ENCODE assay signal across 21 mouse cellular contexts in genomic region chr4:72800014-72800786, GRCm38 (mm10). TPM values are rescaled to one million over a fixed set of nuclear protein-coding genes. Genes with fewer than 3 reads are reported as not detected.
A peak's percentile ranks its signal among the peaks of the same experiment; 100 is the strongest.
DNase-seq lines count a peak whose midpoint lies in the region; ATAC-seq and TF ChIP-seq lines count a peak whose summit lies in the region.
"Had no signal": no experiment of that assay in that cellular context is flagged by ENCODE, and none has a peak within 500 bp of the region (broad histone marks: within the 10 kb centered on the region; RNA-seq: fewer than 3 reads in every experiment).

No protein-coding gene starts in this region.

- no peaks in the 10 kb centered on the region for H3K27me3 ChIP-seq in midbrain, embryonic 14.5 days (ENCODE audit: control insufficient read depth, insufficient read depth, low read length)
- no peaks in the 10 kb centered on the region for H3K27me3 ChIP-seq in heart, embryonic 11.5 days (ENCODE audit: control insufficient read depth, insufficient read depth, low read length)
- H3K27me3 ChIP-seq: CH12.LX had no signal

- 63% methylated on average over 2 of the region's 2 CpGs for WGBS in midbrain, embryonic 14.5 days
- WGBS in heart, embryonic 11.5 days (ENCODE audit: insufficient replicate concordance), result 59% methylated on average over 2 of the region's 2 CpGs

- no peak overlapping the region for H3K4me2 ChIP-seq in midbrain, embryonic 14.5 days (ENCODE audit: low read length)
- H3K4me2 ChIP-seq in heart, embryonic 11.5 days, result no peak overlapping the region

- DNase-seq in layer of hippocampus, adult 9-11 months, result peak; percentile 2
- DNase-seq in layer of hippocampus, postnatal 36 days, result no peak
- peak; percentile 82 for DNase-seq in brain, embryonic 14.5 days (ENCODE audit: low read depth)
- peak; percentile 6 for DNase-seq in forelimb bud, embryonic 11.5 days (ENCODE audit: low read depth, low spot score)
- peak; percentile 48 for DNase-seq in midbrain, embryonic 14.5 days
- DNase-seq in spleen, adult 12 weeks (ENCODE audit: low spot score), result no peak
- no peak for DNase-seq in heart, postnatal 25 days (ENCODE audit: low spot score)
- DNase-seq: adrenal gland, postnatal 36 days; cerebellum, postnatal 36 days; heart, adult 2 months; heart, postnatal 14 days; kidney, adult 8-10 months; lung, postnatal 14 days; spleen, adult 18-20 months; thymus, postnatal 36 days had no signal

- no peak overlapping the region for H3K4me3 ChIP-seq in midbrain, embryonic 14.5 days (replicated peaks; ENCODE audit: low read depth, low read length)
- no peak overlapping the region for H3K4me3 ChIP-seq in heart, embryonic 11.5 days (ENCODE audit: low read depth, low read length)
- H3K4me3 ChIP-seq: heart, adult 2 months had no signal

- peak; percentile 73; the same call in 1 of the 2 replicates for ATAC-seq in midbrain, embryonic 14.5 days (ENCODE audit: low FRiP score, low TSS enrichment)
- ATAC-seq in heart, embryonic 11.5 days (replicated peaks; ENCODE audit: insufficient number of reproducible peaks, low FRiP score, low TSS enrichment), result no peak
- ATAC-seq: activated CD4-positive, CD25-positive, alpha-beta regulatory T cell, adult 4 months had no signal

- H3K4me1 ChIP-seq in midbrain, embryonic 14.5 days (ENCODE audit: control insufficient read depth, insufficient read depth, low read length), result no peaks in the 10 kb centered on the region
- H3K4me1 ChIP-seq in heart, embryonic 11.5 days (ENCODE audit: control insufficient read depth, insufficient read depth, low read length), result no peaks in the 10 kb centered on the region

- no peaks in the 10 kb centered on the region for H3K9me3 ChIP-seq in midbrain, embryonic 14.5 days (ENCODE audit: control insufficient read depth, low read length)
- no peaks in the 10 kb centered on the region for H3K9me3 ChIP-seq in heart, embryonic 11.5 days (replicated peaks; ENCODE audit: control insufficient read depth, low read length)

- no peak for TF ChIP-seq CTCF in brain, embryonic 14.5 days (IDR thresholded peaks at IDR 0.05; ENCODE audit: borderline replicate concordance, extremely low read depth, insufficient read depth, insufficient read length)

- no peak overlapping the region for H3K27ac ChIP-seq in midbrain, embryonic 14.5 days (replicated peaks; ENCODE audit: low read depth, low read length)
- H3K27ac ChIP-seq in heart, embryonic 11.5 days (ENCODE audit: low read depth, low read length), result no peak overlapping the region
- H3K27ac ChIP-seq: heart, adult 2 months; liver, embryonic 14.5 days; stomach, postnatal 0 days had no signal

- intact Hi-C loops in heart, postnatal 25 days (cut with DNase I), result no loop called here

- no peaks in the 10 kb centered on the region for H3K36me3 ChIP-seq in midbrain, embryonic 14.5 days (ENCODE audit: control insufficient read depth, insufficient read depth, low read length)
- no peaks in the 10 kb centered on the region for H3K36me3 ChIP-seq in heart, embryonic 11.5 days (ENCODE audit: control insufficient read depth, insufficient read depth, low read length)

- no peak for TF ChIP-seq POLR2A in brain, embryonic 14.5 days (IDR thresholded peaks at IDR 0.05; ENCODE audit: borderline replicate concordance, extremely low read depth, insufficient read depth, insufficient read length, poor library complexity, severe bottlenecking)

- no peak overlapping the region for H3K9ac ChIP-seq in midbrain, embryonic 14.5 days (replicated peaks; ENCODE audit: low read length)
- H3K9ac ChIP-seq in heart, embryonic 11.5 days (ENCODE audit: low read depth, low read length), result no peak overlapping the region
- H3K9ac ChIP-seq: liver, embryonic 14.5 days had no signal

RNA-seq across cellular contexts. Expression of gene Aldoart1, which starts 52.2 kb away (rescaled TPM):
- not detected for total RNA-seq in layer of hippocampus, postnatal 36 days (2021)
- not detected in 2 replicates for polyA plus RNA-seq in brain, embryonic 14.5 days (2012; rRNA removed)
- not detected in 2 replicates for polyA plus RNA-seq in midbrain, embryonic 14.5 days (2014; fragmentation: Nextera tagmentation; extraction: Ambion mirVana)
- total RNA-seq in heart, postnatal 25 days (2021), result under 1 TPM in 1 of 2 experiments, not detected in 1; 0.21 TPM
- polyA plus RNA-seq in heart, embryonic 11.5 days (2014; fragmentation: Nextera tagmentation; extraction: Ambion mirVana), result 0.07 TPM in 1 of 2 replicates, not detected in the other
- total RNA-seq: adrenal gland, postnatal 36 days; heart, adult 2 months; heart, postnatal 14 days; left cerebral cortex, postnatal 10 days had no signal
- polyA plus RNA-seq: liver, embryonic 14.5 days; stomach, postnatal 0 days had no signal

Comparison
In these comparisons a context has a peak if more than half of its experiments do, and no peak if none do; other contexts are left out.
1. DNase-seq: peak in layer of hippocampus, adult 9-11 months (single experiment), brain, embryonic 14.5 days (single experiment), forelimb bud, embryonic 11.5 days (single experiment) and midbrain, embryonic 14.5 days (single experiment); none in layer of hippocampus, postnatal 36 days (0 of 2), spleen, adult 12 weeks (single experiment) and heart, postnatal 25 days (single experiment).